In genomic region chr19:34179136-34179535, GRCm38 (mm10) we compare ENCODE assay signal across 20 mouse cellular contexts. TPM values are rescaled to one million over a fixed set of nuclear protein-coding genes. Genes with fewer than 3 reads are reported as not detected.
"Had no signal": no experiment of that assay in that cellular context is flagged by ENCODE, and none has a peak within 500 bp of the region (broad histone marks: within the 10 kb centered on the region; RNA-seq: fewer than 3 reads in every experiment).

No protein-coding gene starts in this region.

- H3K27me3 ChIP-seq: limb, embryonic 13.5 days; liver, embryonic 12.5 days; liver, embryonic 15.5 days; lung, embryonic 15.5 days; neural tube, embryonic 13.5 days had no signal

- H3K4me3 ChIP-seq: limb, embryonic 10.5 days; limb, embryonic 13.5 days; liver, embryonic 12.5 days; liver, embryonic 15.5 days; lung, embryonic 15.5 days; midbrain, embryonic 13.5 days; neural tube, embryonic 13.5 days had no signal

- ATAC-seq: liver, embryonic 12.5 days; midbrain, embryonic 13.5 days had no signal

- H3K4me1 ChIP-seq: liver, embryonic 12.5 days; liver, embryonic 15.5 days; lung, embryonic 15.5 days; midbrain, embryonic 13.5 days; neural tube, embryonic 13.5 days had no signal

- H3K4me2 ChIP-seq: limb, embryonic 13.5 days; liver, embryonic 12.5 days; liver, embryonic 15.5 days; lung, embryonic 15.5 days; midbrain, embryonic 13.5 days; neural tube, embryonic 13.5 days had no signal

- DNase-seq: kidney, adult 2 months; kidney, postnatal 10 days; kidney, postnatal 4 days; layer of hippocampus, adult 9-11 months; liver; lung, adult 18-20 months; lung, postnatal 10 days; lung, postnatal 36 days; thymus, adult 18-20 months; thymus, postnatal 36 days had no signal

- H3K36me3 ChIP-seq: limb, embryonic 10.5 days; limb, embryonic 13.5 days; liver, embryonic 12.5 days; liver, embryonic 15.5 days; lung, embryonic 15.5 days; midbrain, embryonic 13.5 days; neural tube, embryonic 13.5 days had no signal

- H3K9me3 ChIP-seq: limb, embryonic 10.5 days; limb, embryonic 13.5 days; liver, embryonic 12.5 days; liver, embryonic 15.5 days; lung, embryonic 15.5 days; midbrain, embryonic 13.5 days; neural tube, embryonic 13.5 days had no signal

- H3K27ac ChIP-seq: limb, embryonic 10.5 days; limb, embryonic 13.5 days; liver, embryonic 12.5 days; liver, embryonic 15.5 days; lung, embryonic 15.5 days; midbrain, embryonic 13.5 days; neural tube, embryonic 13.5 days had no signal

- H3K9ac ChIP-seq: limb, embryonic 13.5 days; liver, embryonic 12.5 days; liver, embryonic 15.5 days; lung, embryonic 15.5 days; midbrain, embryonic 13.5 days; neural tube, embryonic 13.5 days had no signal

RNA-seq across cellular contexts. Expression of gene Ankrd22, which starts 13.3 kb away (rescaled TPM):
- total RNA-seq: layer of hippocampus, adult 18-20 months had no signal
- polyA plus RNA-seq: kidney, adult 2 months; kidney, embryonic 14.5 days; liver, embryonic 12.5 days; midbrain, embryonic 13.5 days; neural tube, embryonic 13.5 days; small intestine, adult 2 months had no signal
